Mouse (Mus musculus) limb, embryonic 15.5 days (tissue): ENCODE measurements around the gene Lrrc26. TPM values are rescaled to one million over a fixed set of nuclear protein-coding genes. Genes with fewer than 3 reads are reported as not detected.

Experiments
- ATAC-seq: fragments of 200-750 bp; cut with Nextera tagmentation; 2 replicates; pipeline ENCODE4 v1.8.0; 2017; ENCODE audit warnings: low read depth, moderate TSS enrichment; ENCODE audit not compliant: insufficient number of reproducible peaks, low FRiP score, low TSS enrichment
- H3K27ac ChIP-seq: fragments of 300-500 bp; sonication (generic); 2 replicates; pipeline ENCODE4 v1.5.1; 2015; ENCODE audit warnings: moderate library complexity, mild to moderate bottlenecking, inconsistent platforms
- H3K27me3 ChIP-seq: fragments of 300-500 bp; sonication (generic); 2 replicates; pipeline ENCODE4 v1.6.1; 2015; ENCODE audit warnings: inconsistent platforms
- H3K36me3 ChIP-seq: fragments of 300-500 bp; sonication (generic); 2 replicates; pipeline ENCODE4 v1.6.1; 2015; ENCODE audit warnings: inconsistent platforms
- H3K4me1 ChIP-seq: fragments of 300-500 bp; sonication (generic); 2 replicates; pipeline ENCODE4 v1.6.1; 2015; ENCODE audit warnings: inconsistent platforms
- H3K4me2 ChIP-seq: fragments of 300-500 bp; sonication (generic); 2 replicates; pipeline ENCODE4 v1.6.1; 2015; ENCODE audit warnings: mild to moderate bottlenecking, inconsistent platforms
- H3K4me3 ChIP-seq: fragments of 300-500 bp; sonication (generic); 2 replicates; pipeline ENCODE4 v1.5.1; 2015; ENCODE audit warnings: mild to moderate bottlenecking, inconsistent platforms
- H3K9ac ChIP-seq: fragments of 300-500 bp; sonication (generic); 2 replicates; pipeline ENCODE4 v1.6.1; 2015; ENCODE audit warnings: inconsistent platforms
- H3K9me3 ChIP-seq: fragments of 300-500 bp; sonication (generic); 2 replicates; pipeline ENCODE4 v1.6.1; 2016; ENCODE audit warnings: inconsistent platforms
- whole genome bisulfite sequencing: fragments of 180-500 bp; shearing (Covaris S2); methylation state at CpG from one replicate; pipeline ENCODE4 v1.1.7; 2015; 5-methylcytosine and 5-hydroxymethylcytosine counted together
- polyA plus RNA-seq: library from polyadenylated mRNA; unstranded; fragments of >200 nt; fragmentation: Nextera tagmentation; extraction: Ambion mirVana; gene quantifications from 2 replicates; pipeline ENCODE4 v1.2.1, GENCODE M21; 2015

Gene Lrrc26
- polyA plus RNA-seq, 1 experiment from 2014 or later: 0.61 TPM

- no peak for ATAC-seq
These were observed 21.9 kb upstream of the Lrrc26 start for GRCm38 (mm10) chr2:25267746-25268309.

GRCm38 (mm10) chr2:25271827-25272511 is 17.7 kb upstream of the Lrrc26 start, which contains the start of the genes Ssna1 and Anapc2:
Gene Ssna1, minus strand, starts transcription at chr2:25272438.
Gene Anapc2, plus strand, starts transcription at chr2:25272478.
- peak within 1 kb of the TSS; percentile 91 for H3K27ac ChIP-seq
- H3K4me2 ChIP-seq: peak within 1 kb of the TSS; percentile 88
- H3K27me3 ChIP-seq: no peaks in the 10 kb centered on the region
- ATAC-seq: peak; percentile 93
- H3K4me3 ChIP-seq: peak within 1 kb of the TSS; percentile 91
- under 1% methylated on average over 55 of the region's 55 CpGs for WGBS
- no peaks in the 10 kb centered on the region for H3K9me3 ChIP-seq
- H3K4me1 ChIP-seq: peaks cover 27% of the 10 kb centered on the region
- peak within 1 kb of the TSS; percentile 82 for H3K9ac ChIP-seq
- peaks cover 70% of the 10 kb centered on the region for H3K36me3 ChIP-seq

More at GRCm38 (mm10) chr2:25267746-25268309, 21.9 kb upstream of the Lrrc26 start:
- Histone ChIP-seq H3K27me3 (peaks cover 20% of the 10 kb centered on the region), H3K4me1 (peaks cover 47% of the 10 kb centered on the region), H3K27ac (no peak overlapping the region), H3K9ac (no peak overlapping the region), H3K4me2 (no peak overlapping the region), H3K9me3 (no peaks in the 10 kb centered on the region), H3K36me3 (peaks cover 38% of the 10 kb centered on the region), H3K4me3 (no peak overlapping the region)
- 71% methylated on average over 4 of the region's 4 CpGs for WGBS

GRCm38 (mm10) chr2:25272515-25272914 is 17.2 kb upstream of the Lrrc26 start:
- Histone ChIP-seq H3K27me3 (no peaks in the 10 kb centered on the region), H3K4me2 (peak overlapping the region; percentile 88), H3K27ac (peak overlapping the region; percentile 91), H3K9me3 (no peaks in the 10 kb centered on the region), H3K9ac (peak overlapping the region; percentile 82), H3K4me1 (peaks cover 27% of the 10 kb centered on the region), H3K36me3 (peaks cover 76% of the 10 kb centered on the region), H3K4me3 (peak overlapping the region; percentile 91)
- 0% methylated on average over 29 of the region's 29 CpGs for WGBS
- no peak for ATAC-seq

GRCm38 (mm10) chr2:25273010-25273409 is 16.7 kb upstream of the Lrrc26 start:
- no peaks in the 10 kb centered on the region for H3K27me3 ChIP-seq
- H3K9me3 ChIP-seq: no peaks in the 10 kb centered on the region
- 30% methylated on average over 16 of the region's 16 CpGs for WGBS
- H3K4me3 ChIP-seq: peak overlapping the region; percentile 91
- H3K4me1 ChIP-seq: peaks cover 27% of the 10 kb centered on the region
- no peak for ATAC-seq
- H3K9ac ChIP-seq: peak overlapping the region; percentile 82
- H3K4me2 ChIP-seq: peak overlapping the region; percentile 88
- H3K27ac ChIP-seq: peak overlapping the region; percentile 91
- peaks cover 76% of the 10 kb centered on the region for H3K36me3 ChIP-seq

GRCm38 (mm10) chr2:25278928-25279882 is 10.5 kb upstream of the Lrrc26 start:
- WGBS: 64% methylated on average over 13 of the region's 13 CpGs
- no peak overlapping the region for H3K4me2 ChIP-seq
- ATAC-seq: 0 out of 2 replicates have a peak, but pooled peaks have one; percentile 24
- H3K9me3 ChIP-seq: no peaks in the 10 kb centered on the region
- no peaks in the 10 kb centered on the region for H3K27me3 ChIP-seq
- peaks cover 96% of the 10 kb centered on the region for H3K36me3 ChIP-seq
- H3K27ac ChIP-seq: no peak overlapping the region
- H3K4me3 ChIP-seq: no peak overlapping the region
- no peaks in the 10 kb centered on the region for H3K4me1 ChIP-seq
- no peak overlapping the region for H3K9ac ChIP-seq

GRCm38 (mm10) chr2:25285551-25285950 is 4.2 kb upstream of the Lrrc26 start:
- no peak for ATAC-seq
- Histone ChIP-seq H3K4me1 (peaks cover 38% of the 10 kb centered on the region), H3K9ac (no peak overlapping the region), H3K9me3 (no peaks in the 10 kb centered on the region), H3K4me3 (no peak overlapping the region), H3K27me3 (peaks cover 39% of the 10 kb centered on the region), H3K36me3 (peaks cover 53% of the 10 kb centered on the region), H3K27ac (0 out of 2 replicates have a peak overlapping the region, but pooled peaks have one; percentile 38), H3K4me2 (no peak overlapping the region)
- WGBS: 83% methylated on average over 2 of the region's 2 CpGs

- Histone ChIP-seq H3K4me1 (peaks cover 45% of the 10 kb centered on the region), H3K4me3 (no peak overlapping the region), H3K9ac (no peak overlapping the region), H3K36me3 (peaks cover 45% of the 10 kb centered on the region), H3K27me3 (peaks cover 46% of the 10 kb centered on the region), H3K27ac (peak overlapping the region; percentile 67), H3K4me2 (no peak overlapping the region; the same call in 1 of the 2 replicates), H3K9me3 (no peaks in the 10 kb centered on the region)
- ATAC-seq: no peak
- 81% methylated on average over 1 of the region's 1 CpGs for WGBS
These were observed 3.4 kb upstream of the Lrrc26 start for GRCm38 (mm10) chr2:25286314-25286713.

- Histone ChIP-seq H3K4me2 (peak overlapping the region; percentile 26; the same call in 1 of the 2 replicates), H3K9ac (no peak overlapping the region), H3K4me1 (peaks cover 51% of the 10 kb centered on the region), H3K9me3 (no peaks in the 10 kb centered on the region), H3K27ac (peak overlapping the region; percentile 67), H3K27me3 (peaks cover 54% of the 10 kb centered on the region), H3K36me3 (peaks cover 40% of the 10 kb centered on the region), H3K4me3 (no peak overlapping the region)
- ATAC-seq: no peak
- WGBS: 42% methylated on average over 7 of the region's 7 CpGs
These were observed 2.7 kb upstream of the Lrrc26 start for GRCm38 (mm10) chr2:25286837-25287636.

GRCm38 (mm10) chr2:25287927-25288649 is 1.6 kb upstream of the Lrrc26 start, which contains the start of gene Tmem210:
Gene Tmem210, plus strand, starts transcription at chr2:25288145.
- H3K4me2 ChIP-seq: peak within 1 kb of the TSS; percentile 26; the same call in 1 of the 2 replicates
- peaks cover 30% of the 10 kb centered on the region for H3K36me3 ChIP-seq
- no peak within 1 kb of the TSS for H3K4me3 ChIP-seq
- H3K9ac ChIP-seq: no peak within 1 kb of the TSS
- peak within 1 kb of the TSS; percentile 67 for H3K27ac ChIP-seq
- H3K9me3 ChIP-seq: no peaks in the 10 kb centered on the region
- 86% methylated on average over 6 of the region's 6 CpGs for WGBS
- H3K4me1 ChIP-seq: peaks cover 59% of the 10 kb centered on the region
- ATAC-seq: no peak
- peaks cover 64% of the 10 kb centered on the region for H3K27me3 ChIP-seq

- no peak for ATAC-seq
- Histone ChIP-seq H3K9ac (no peak overlapping the region), H3K36me3 (peaks cover 22% of the 10 kb centered on the region), H3K4me1 (peaks cover 59% of the 10 kb centered on the region), H3K9me3 (no peaks in the 10 kb centered on the region), H3K27me3 (peaks cover 72% of the 10 kb centered on the region), H3K4me3 (no peak overlapping the region), H3K4me2 (no peak overlapping the region), H3K27ac (no peak overlapping the region)
- WGBS: 86% methylated on average over 7 of the region's 7 CpGs
These were observed 875 bp upstream of the Lrrc26 start for GRCm38 (mm10) chr2:25288734-25289345.
